Mouse (Mus musculus) gastrocnemius, postnatal 4 days (tissue): ENCODE results near the gene Hspa12a. TPM values are rescaled to one million over a fixed set of nuclear protein-coding genes. Genes with fewer than 3 reads are reported as not detected.

Experiments
- DNase-seq, 2 experiments: peaks; one replicate each; pipeline ENCODE4 v3.0.0; 2021 to 2022; ENCODE audit warnings: low spot score in 2 of 2, mixed read lengths in 2 of 2
- long read RNA-seq, 2 experiments: library from polyadenylated mRNA; stranded (forward); transcript quantifications; one replicate each; pipeline ENCODE4 v2.0.0; 2021
- total RNA-seq, 2 experiments: library from RNA; stranded (reverse); gene quantifications; 2 replicates each; pipeline ENCODE4 v1.2.3; 2021

Hspa12a gene
- 10 to 100 TPM; 19.7 to 22.0 TPM for total RNA-seq
- long read RNA-seq, experiment 1, full-length matches to known transcripts, result 6 of 9 reads
- long read RNA-seq, experiment 1, partial matches to known transcripts, result 0 of 9 reads
- long read RNA-seq, experiment 1, other reads (novel, unspliced or antisense), result 3 of 9 reads
- long read RNA-seq, experiment 2, full-length matches to known transcripts, result 4 of 5 reads
- long read RNA-seq, experiment 2, partial matches to known transcripts, result 0 of 5 reads
- long read RNA-seq, experiment 2, other reads (novel, unspliced or antisense), result 1 of 5 reads

DNA sequence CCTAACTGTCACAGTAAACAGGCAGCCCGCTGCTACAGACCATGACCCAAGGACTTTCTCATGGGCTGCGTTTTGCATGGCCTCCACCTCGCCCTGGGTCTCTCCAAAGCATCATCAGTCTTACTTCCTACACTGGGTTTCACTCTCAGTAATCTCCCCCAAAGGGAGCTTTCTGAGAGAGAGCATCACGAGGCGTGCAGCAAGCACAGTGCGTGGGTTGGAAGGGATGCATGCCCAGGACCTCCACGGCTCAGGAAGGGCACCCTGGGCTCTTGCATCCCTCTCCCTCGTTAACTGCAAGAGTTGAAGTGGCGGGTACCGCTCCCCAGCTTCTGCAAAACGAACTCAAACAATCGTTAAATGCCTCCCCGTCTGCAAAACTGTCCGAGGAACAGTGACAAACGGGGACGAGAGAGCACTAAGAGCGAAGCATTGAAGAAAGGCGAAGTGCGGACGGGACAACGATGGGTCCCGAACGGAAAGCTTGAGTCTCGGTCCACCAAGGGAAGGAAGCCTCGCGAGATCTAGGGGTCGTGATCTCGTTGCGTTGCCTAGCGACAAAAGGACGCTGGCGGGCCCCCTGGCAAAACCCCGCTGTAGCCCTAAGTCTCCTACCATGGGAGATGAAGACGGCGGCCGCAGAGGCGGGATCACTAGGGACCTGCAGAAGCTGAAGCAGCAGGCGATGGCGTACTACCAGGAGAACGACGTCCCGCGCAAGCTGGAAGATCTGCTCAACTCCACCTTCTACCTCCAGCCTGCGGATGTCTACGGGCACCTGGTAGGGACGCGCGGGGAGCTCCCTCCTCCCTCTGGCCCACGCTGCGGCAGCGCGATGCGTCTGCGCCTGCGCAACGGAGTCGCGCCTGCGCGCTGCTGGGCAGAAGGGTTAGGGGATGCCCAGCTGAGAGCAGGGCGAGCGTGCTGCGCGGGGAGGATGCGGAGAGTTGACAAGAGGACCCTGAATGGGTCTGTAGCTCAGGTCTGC is at the start of gene Hspa12a, which contains the start of gene Eno4:
Hspa12a (minus strand) TSS at position 814 of the 988 bp plus-strand sequence.
Eno4 (plus strand) TSS at position 585 of the 988 bp plus-strand sequence.
- DNase-seq, result peak; percentile 93 to 95

DNA sequence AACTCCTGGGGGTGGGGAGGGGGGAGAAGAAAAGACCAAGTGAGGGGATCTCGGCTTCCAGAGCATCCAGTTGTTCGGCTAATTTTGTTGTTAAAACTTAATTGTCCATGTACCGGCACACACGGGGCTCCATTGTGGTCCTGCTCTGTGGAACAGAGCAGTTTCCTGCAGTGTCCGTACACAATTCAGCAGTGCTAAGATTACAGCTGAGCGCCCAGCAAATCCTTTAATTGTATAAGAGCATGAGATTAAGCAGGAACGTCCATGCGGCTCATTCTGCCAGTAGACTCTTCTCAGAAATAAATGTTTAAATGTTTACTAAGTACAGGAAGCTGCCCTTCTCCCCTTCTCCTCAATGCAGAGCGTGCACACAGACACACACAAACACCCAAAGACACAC is 38.1 kb upstream of the Hspa12a start:
- no peak for DNase-seq

GRCm38 (mm10) chr19:58980056-58980440 is 36.6 kb upstream of the Hspa12a start:
- DNase-seq, result no peak

- peak in 1 of 2 experiments; percentile 60 for DNase-seq
Observed at GRCm38 (mm10) chr19:58979436-58980055, 36.1 kb upstream of the Hspa12a start.

- DNase-seq, result no peak
Observed at GRCm38 (mm10) chr19:58978401-58979171, 35.1 kb upstream of the Hspa12a start.

- DNase-seq, result no peak
Observed at GRCm38 (mm10) chr19:58975216-58975863, 31.9 kb upstream of the Hspa12a start.

DNA sequence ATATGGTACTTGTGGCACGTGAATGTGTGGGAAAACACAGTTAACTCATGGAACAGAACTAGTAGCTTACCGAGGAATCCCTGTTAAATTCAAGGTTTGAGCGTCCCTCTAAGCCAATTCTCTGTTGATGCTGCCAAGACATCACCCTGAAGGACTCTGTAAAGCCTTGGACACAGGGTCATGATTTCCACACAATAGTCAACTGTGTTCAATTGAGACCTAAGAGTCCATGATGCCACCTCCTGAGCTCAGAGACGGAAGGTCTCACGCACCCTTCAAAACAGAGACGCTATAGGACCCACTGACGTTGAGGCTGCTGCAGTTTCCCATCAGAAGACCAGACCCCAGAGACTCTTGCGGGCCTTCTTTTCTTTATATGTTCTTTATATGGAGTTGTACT is 30.7 kb upstream of the Hspa12a start:
- DNase-seq, result no peak

DNA sequence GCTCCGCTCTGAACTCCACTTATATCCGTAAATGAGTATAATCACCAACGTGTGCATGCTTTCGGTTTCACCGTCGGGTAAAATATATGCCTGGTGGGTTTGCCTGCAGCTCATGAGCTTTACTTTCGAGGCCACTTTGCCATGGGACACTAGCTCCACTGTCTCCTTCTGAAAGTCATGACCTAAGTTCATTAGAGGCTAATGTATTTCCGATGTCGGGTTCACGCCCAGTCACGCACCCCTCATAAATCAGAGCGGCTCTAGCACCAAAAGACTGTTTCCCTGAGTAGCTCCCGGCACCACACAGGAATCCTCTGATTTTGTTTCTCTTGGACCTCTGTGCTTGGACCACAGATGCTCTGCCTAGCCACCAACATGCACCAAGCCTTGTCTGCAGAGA is 27.4 kb upstream of the Hspa12a start:
- DNase-seq, result no peak

GRCm38 (mm10) chr19:58968731-58969506 is 25.5 kb upstream of the Hspa12a start:
- no peak for DNase-seq

GRCm38 (mm10) chr19:58963011-58963410 is 19.6 kb upstream of the Hspa12a start:
- no peak for DNase-seq

- DNase-seq, result no peak
Observed at GRCm38 (mm10) chr19:58954779-58955178, 11.3 kb upstream of the Hspa12a start.

- DNase-seq, result no peak
Observed at GRCm38 (mm10) chr19:58952236-58952635, 8.8 kb upstream of the Hspa12a start.

GRCm38 (mm10) chr19:58951521-58951920 is 8.1 kb upstream of the Hspa12a start:
- DNase-seq, result no peak

DNA sequence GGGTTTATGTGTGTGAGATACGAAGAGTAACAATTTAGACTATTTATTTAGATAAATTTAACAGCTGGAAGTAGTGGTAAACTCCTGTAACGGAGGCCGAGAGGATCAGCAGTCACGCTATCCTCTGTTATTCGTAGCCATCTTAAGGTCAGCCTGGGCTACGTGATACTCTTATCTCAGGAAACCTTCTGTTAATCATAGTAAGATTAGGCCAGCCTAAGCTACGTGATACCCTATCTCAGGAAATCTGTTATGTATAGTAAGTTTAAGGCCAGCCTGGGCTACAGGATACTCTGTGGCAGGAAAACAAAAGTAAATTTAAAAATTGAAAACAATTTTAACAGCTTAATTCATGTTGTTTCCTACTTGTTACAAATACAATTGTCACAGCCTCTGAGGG is 2.5 kb upstream of the Hspa12a start:
- DNase-seq, result no peak

DNA sequence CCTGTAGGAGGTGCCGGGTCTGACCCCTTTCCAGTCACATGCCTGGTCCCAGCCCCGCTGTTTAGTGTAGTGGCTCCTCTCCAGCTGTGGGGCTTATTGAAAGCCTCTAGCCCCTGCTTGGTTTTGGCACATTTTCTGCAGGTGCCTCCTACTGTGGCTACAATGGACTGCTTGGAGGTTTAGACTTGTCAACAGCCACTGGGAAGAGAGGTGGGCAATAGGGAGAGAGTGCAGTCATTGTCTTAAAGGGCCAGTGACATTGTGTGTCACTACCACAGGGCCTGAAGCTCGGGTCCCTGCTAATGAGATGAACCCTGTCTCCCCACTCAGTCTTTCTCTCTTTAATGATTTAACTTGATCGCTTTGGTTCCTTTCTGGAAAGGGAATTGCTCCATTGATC is 10.4 kb downstream of the Hspa12a start:
- DNase-seq, result no peak

DNA sequence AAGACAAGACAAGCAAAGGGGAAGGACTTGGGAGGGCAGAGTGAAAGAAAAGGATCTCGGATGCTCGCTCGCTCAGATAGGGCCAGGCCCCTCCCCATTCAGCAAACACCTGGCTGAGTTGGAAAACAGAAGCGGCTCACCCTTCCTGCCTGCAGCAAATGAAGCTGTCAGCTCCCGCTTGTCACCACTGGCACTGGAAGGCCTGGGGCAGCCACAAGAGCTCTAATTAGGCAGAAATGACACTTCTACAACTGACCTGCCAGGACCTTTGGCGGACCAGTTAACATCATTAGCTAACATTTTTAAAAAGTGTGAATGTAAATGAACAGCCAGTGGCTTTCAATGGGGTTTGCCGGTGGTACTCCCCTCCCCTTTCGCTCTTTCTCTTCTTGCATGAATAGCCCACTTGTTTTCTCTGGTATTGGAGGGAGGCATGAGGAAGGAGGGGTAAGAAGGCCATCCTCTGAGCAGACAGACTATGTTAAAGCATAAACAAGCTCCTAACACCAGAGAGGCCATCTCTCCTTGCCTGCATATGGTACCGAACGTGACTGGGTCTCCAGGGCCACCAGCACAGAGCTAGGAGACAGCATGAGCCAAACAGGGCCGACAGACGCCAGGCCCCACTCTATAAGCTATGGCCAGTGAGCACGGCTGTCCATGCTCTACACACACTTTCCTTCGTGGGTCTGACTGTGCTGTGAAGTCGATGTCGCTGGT is 12.2 kb downstream of the Hspa12a start:
- no peak for DNase-seq

GRCm38 (mm10) chr19:58919148-58919547 is 24.3 kb downstream of the Hspa12a start:
- no peak for DNase-seq

GRCm38 (mm10) chr19:58918597-58918996 is 24.9 kb downstream of the Hspa12a start:
- no peak for DNase-seq

DNA sequence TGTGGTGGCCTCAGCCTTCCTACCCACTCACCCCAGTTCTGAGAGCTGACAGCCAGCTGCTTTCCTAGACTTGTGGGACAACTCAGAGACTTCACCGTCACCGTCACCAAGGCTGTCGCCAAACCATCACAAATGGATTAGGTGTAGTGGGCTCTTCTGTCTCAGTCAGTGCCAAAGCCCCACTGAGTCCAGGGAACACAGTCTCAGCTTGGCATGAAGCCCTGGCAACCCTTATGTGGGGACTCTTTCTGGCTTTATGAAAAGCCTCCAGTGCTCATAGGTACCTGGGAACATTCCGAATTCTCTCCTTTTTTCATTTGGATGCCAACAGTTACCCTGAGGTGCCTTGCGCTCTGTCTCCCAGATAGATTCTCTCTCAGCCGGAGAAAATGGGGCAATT is 30.2 kb downstream of the Hspa12a start:
- DNase-seq, result no peak
